Mouse (Mus musculus) stomach, postnatal 0 days (tissue): Measurements from ENCODE around the gene Arel1.

Experiments
- CTCF ChIP-seq: IDR thresholded peaks from 2 replicates; pipeline ENCODE4 v1.5.1; 2016; ENCODE audit warnings: antibody characterized with exemption, low read depth, mild to moderate bottlenecking, moderate library complexity
- EP300 ChIP-seq: optimal IDR thresholded peaks from 2 replicates; pipeline ENCODE3; 2016; ENCODE audit warnings: antibody characterized with exemption

- no peak for TF ChIP-seq CTCF
- no peak for TF ChIP-seq EP300
Measured at GRCm38 (mm10) chr12:84932210-84932609, 38.5 kb downstream of the Arel1 start.
